Mouse (Mus musculus): ENCODE measurements at regions not wholly inside any gene's neighbourhood (a gene's known extent, or its start where the extent isn't known, plus 50 kb on each side); places are given as distances from the start of the nearest gene placed in this dataset.

DNA sequence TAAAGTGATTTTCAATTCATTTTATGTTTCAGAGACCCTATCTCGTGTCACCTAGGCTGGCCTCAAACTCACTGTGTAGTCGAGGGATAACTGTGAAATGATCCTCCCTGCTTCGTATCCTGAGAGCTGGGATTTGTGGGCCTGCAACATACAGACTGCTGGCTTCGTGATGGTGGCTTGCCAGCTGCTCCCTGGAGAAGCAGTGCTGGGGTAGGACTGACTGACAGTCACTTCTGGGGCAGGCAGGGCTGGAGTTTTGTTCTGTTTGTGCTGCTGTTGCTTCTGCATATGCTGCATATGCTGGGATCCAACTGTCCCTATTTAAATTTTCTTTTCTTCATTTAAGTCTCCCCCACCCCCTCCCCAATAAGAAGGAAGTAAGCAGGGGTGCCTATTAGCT is 1217.0 kb upstream of the A1bg start:
- peaks cover 43% of the 10 kb centered on the region for H3K79me2 ChIP-seq (ENCODE audit: control insufficient read depth, insufficient read depth, low read length, poor library complexity)
- DNase-seq (ENCODE audit: low read depth, low spot score): no peak
- no peaks in the 10 kb centered on the region for H3K4me1 ChIP-seq (ENCODE audit: control insufficient read depth in 1 of 2, insufficient read depth in 2 of 2, low read length in 2 of 2)
- no peaks in the 10 kb centered on the region for H3K9me3 ChIP-seq (replicated peaks; ENCODE audit: insufficient read depth, low read length)
- no peak overlapping the region for H3K9ac ChIP-seq (ENCODE audit: control insufficient read depth, low read depth, low read length, poor library complexity, severe bottlenecking)
- H3K36me3 ChIP-seq (ENCODE audit: control insufficient read depth in 1 of 2, insufficient read depth in 2 of 2, low read length in 2 of 2): peaks cover 0 to 14% of the 10 kb centered on the region in 2 experiments; a peak in 2 of 4 replicates
- no peaks in the 10 kb centered on the region for H3K27me3 ChIP-seq (ENCODE audit: control insufficient read depth in 1 of 2, insufficient read depth in 2 of 2, low read length in 2 of 2)
- H3K27ac ChIP-seq (ENCODE audit: control insufficient read depth, low read depth, low read length): no peak overlapping the region
- H3K4me3 ChIP-seq (ENCODE audit: control insufficient read depth in 1 of 2, insufficient read depth in 1 of 2, low read depth in 2 of 2, low read length in 2 of 2): no peak overlapping the region
- no peak for TF ChIP-seq ELF1 (IDR thresholded peaks at IDR 0.05; ENCODE audit: low read depth, low read length)
- TF ChIP-seq POLR2AphosphoS2 (IDR thresholded peaks at IDR 0.05; ENCODE audit: low read length): no peak
- no peak for TF ChIP-seq MYB (IDR thresholded peaks at IDR 0.05; ENCODE audit: low read depth, low read length)
- no peak for TF ChIP-seq JUND (IDR thresholded peaks at IDR 0.05; ENCODE audit: low read depth, low read length)
- no peak for TF ChIP-seq BHLHE40 (IDR thresholded peaks at IDR 0.05; ENCODE audit: borderline replicate concordance, low read depth, low read length)
- TF ChIP-seq GABPA (IDR thresholded peaks at IDR 0.05; ENCODE audit: low read depth, low read length): no peak
- no peak for TF ChIP-seq GATA1 (IDR thresholded peaks at IDR 0.05; ENCODE audit: low read depth, low read length)
- TF ChIP-seq ETS1 (IDR thresholded peaks at IDR 0.05; ENCODE audit: low read depth, low read length): no peak
- TF ChIP-seq ZMIZ1 (IDR thresholded peaks at IDR 0.05; ENCODE audit: low read depth, low read length): no peak
- TF ChIP-seq MYC (IDR thresholded peaks at IDR 0.05; ENCODE audit: low read depth, low read length): no peak
- no peak for TF ChIP-seq TCF12 (IDR thresholded peaks at IDR 0.05; ENCODE audit: low read depth, low read length)
- TF ChIP-seq MAFK (IDR thresholded peaks at IDR 0.05; ENCODE audit: borderline replicate concordance, low read depth, low read length): no peak
- no peak for TF ChIP-seq CHD2 (IDR thresholded peaks at IDR 0.05; ENCODE audit: low read length)
- TF ChIP-seq SIN3A (IDR thresholded peaks at IDR 0.05; ENCODE audit: low read length): no peak
- no peak for TF ChIP-seq NRF1 (IDR thresholded peaks at IDR 0.05; ENCODE audit: insufficient read depth, low read depth, low read length, poor library complexity, severe bottlenecking)
- TF ChIP-seq POLR2A (IDR thresholded peaks at IDR 0.05; ENCODE audit: control insufficient read depth in 1 of 2, insufficient read depth in 1 of 2, low read depth in 1 of 2, low read length in 2 of 2, poor library complexity in 1 of 2): no peak
- TF ChIP-seq ZC3H11A (IDR thresholded peaks at IDR 0.05; ENCODE audit: low read depth, low read length): no peak
- TF ChIP-seq ZNF384 (IDR thresholded peaks at IDR 0.05; ENCODE audit: low read depth, low read length): no peak
- no peak for TF ChIP-seq RCOR1 (IDR thresholded peaks at IDR 0.05; ENCODE audit: low read depth, low read length)
- no peak for TF ChIP-seq CHD1 (IDR thresholded peaks at IDR 0.05; ENCODE audit: low read depth, low read length)

DNA sequence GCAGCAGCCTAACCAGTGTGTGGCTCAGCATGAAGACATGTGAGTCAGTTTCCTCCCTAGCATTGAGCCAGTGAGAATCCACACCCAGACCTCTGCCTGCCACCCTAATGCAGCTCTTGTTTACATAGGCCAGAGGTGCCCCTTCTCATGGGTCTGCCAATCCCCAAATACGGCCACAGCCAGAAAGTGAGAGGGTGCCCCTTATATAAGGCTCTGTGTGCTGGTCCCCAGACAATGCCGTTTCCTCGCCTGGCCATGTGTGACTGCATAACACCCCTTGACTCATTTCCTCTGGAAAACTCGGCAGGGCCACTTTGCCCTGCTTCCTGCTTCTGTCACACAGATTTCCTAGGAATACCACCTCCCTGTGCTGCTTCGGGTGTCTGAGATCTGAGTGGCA is 1216.4 kb upstream of the A1bg start:
- Histone ChIP-seq H3K36me3 (ENCODE audit: control insufficient read depth in 1 of 2, insufficient read depth in 2 of 2, low read length in 2 of 2) (peaks cover 0 to 16% of the 10 kb centered on the region in 2 experiments; a peak in 2 of 4 replicates), H3K4me3 (ENCODE audit: control insufficient read depth in 1 of 2, insufficient read depth in 1 of 2, low read depth in 2 of 2, low read length in 2 of 2) (no peak overlapping the region), H3K27me3 (ENCODE audit: control insufficient read depth in 1 of 2, insufficient read depth in 2 of 2, low read length in 2 of 2) (no peaks in the 10 kb centered on the region), H3K79me2 (ENCODE audit: control insufficient read depth, insufficient read depth, low read length, poor library complexity) (peaks cover 41% of the 10 kb centered on the region), H3K4me1 (ENCODE audit: control insufficient read depth in 1 of 2, insufficient read depth in 2 of 2, low read length in 2 of 2) (no peaks in the 10 kb centered on the region), H3K9me3 (replicated peaks; ENCODE audit: insufficient read depth, low read length) (no peaks in the 10 kb centered on the region), H3K27ac (ENCODE audit: control insufficient read depth, low read depth, low read length) (no peak overlapping the region), H3K9ac (ENCODE audit: control insufficient read depth, low read depth, low read length, poor library complexity, severe bottlenecking) (no peak overlapping the region)
- no peak for DNase-seq (ENCODE audit: low read depth, low spot score)
- no peak for TF ChIP-seq GATA1 (IDR thresholded peaks at IDR 0.05; ENCODE audit: low read depth, low read length)
- TF ChIP-seq KAT2A (conservative IDR thresholded peaks at IDR 0.05; ENCODE audit: low read depth, low read length): no peak
- TF ChIP-seq UBTF (IDR thresholded peaks at IDR 0.05; ENCODE audit: borderline replicate concordance, insufficient read depth, low read depth, low read length): no peak
- no peak for TF ChIP-seq MYB (IDR thresholded peaks at IDR 0.05; ENCODE audit: low read depth, low read length)
- TF ChIP-seq MAFK (IDR thresholded peaks at IDR 0.05; ENCODE audit: borderline replicate concordance, low read depth, low read length): no peak
- no peak for TF ChIP-seq EP300 (IDR thresholded peaks at IDR 0.05; ENCODE audit: low read depth in 1 of 2, low read length in 2 of 2)
- no peak for TF ChIP-seq SMC3 (IDR thresholded peaks at IDR 0.05; ENCODE audit: low read depth, low read length)
- TF ChIP-seq MEF2A (IDR thresholded peaks at IDR 0.05; ENCODE audit: extremely low read depth, insufficient replicate concordance, low read depth, low read length, poor library complexity, severe bottlenecking): no peak
- TF ChIP-seq ZMIZ1 (IDR thresholded peaks at IDR 0.05; ENCODE audit: low read depth, low read length): no peak
- TF ChIP-seq MAX (IDR thresholded peaks at IDR 0.05; ENCODE audit: low read length): no peak
